Comparison of ENCODE assay signal across 18 mouse cellular contexts in the genomic region with DNA sequence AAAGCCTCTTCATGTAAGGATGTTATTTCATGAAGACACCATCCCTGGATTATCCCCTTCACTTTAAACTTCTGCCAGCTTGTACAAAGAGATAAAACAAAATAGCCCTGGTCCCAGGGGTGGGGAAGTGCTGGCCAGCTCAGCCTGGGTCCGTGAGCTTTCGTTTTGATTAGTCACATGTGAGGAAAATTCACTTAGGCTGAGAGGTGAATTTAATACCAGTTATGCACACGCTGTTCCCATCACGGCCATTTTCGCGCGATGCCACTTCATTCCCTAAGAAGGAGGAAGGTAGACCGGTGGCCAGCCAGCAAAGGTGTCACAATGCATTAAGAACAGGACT.
DNase-seq lines count a peak whose midpoint lies in the region; ATAC-seq lines count a peak whose summit lies in the region.
"Had no signal": no experiment of that assay in that cellular context is flagged by ENCODE, and none has a peak within 500 bp of the region (broad histone marks: within the 10 kb centered on the region; RNA-seq: fewer than 3 reads in every experiment).

No protein-coding gene starts in this region.

- no peaks in the 10 kb centered on the region for H3K36me3 ChIP-seq in heart, embryonic 15.5 days
- H3K36me3 ChIP-seq in midbrain, embryonic 14.5 days (ENCODE audit: control insufficient read depth, insufficient read depth, low read length), result no peaks in the 10 kb centered on the region
- no peaks in the 10 kb centered on the region for H3K36me3 ChIP-seq in midbrain, embryonic 15.5 days (replicated peaks)
- H3K36me3 ChIP-seq in embryonic facial prominence, embryonic 13.5 days, result no peaks in the 10 kb centered on the region
- H3K36me3 ChIP-seq: lung, embryonic 15.5 days; neural tube, embryonic 12.5 days had no signal

- ATAC-seq in heart, embryonic 15.5 days (replicated peaks; ENCODE audit: insufficient number of reproducible peaks, insufficient read depth, low FRiP score, low read depth), result no peak
- no peak for ATAC-seq in midbrain, embryonic 14.5 days (ENCODE audit: low FRiP score, low TSS enrichment)
- ATAC-seq in midbrain, embryonic 15.5 days (replicated peaks), result no peak
- no peak for ATAC-seq in embryonic facial prominence, embryonic 13.5 days (ENCODE audit: insufficient number of reproducible peaks, insufficient read depth, low FRiP score, low TSS enrichment, low read depth)
- ATAC-seq: forebrain, embryonic 14.5 days had no signal

- intact Hi-C loops in heart, postnatal 14 days (cut with DNase I), result no loop called here

- H3K27ac ChIP-seq in heart, embryonic 15.5 days, result no peak overlapping the region
- 0 out of 2 replicates have a peak overlapping the region, but pooled peaks have one; percentile 13 for H3K27ac ChIP-seq in midbrain, embryonic 14.5 days (replicated peaks; ENCODE audit: low read depth, low read length)
- no peak overlapping the region for H3K27ac ChIP-seq in midbrain, embryonic 15.5 days
- no peak overlapping the region for H3K27ac ChIP-seq in embryonic facial prominence, embryonic 13.5 days
- H3K27ac ChIP-seq: left cerebral cortex, adult 2 months; lung, embryonic 15.5 days; neural tube, embryonic 12.5 days had no signal

- H3K4me3 ChIP-seq in heart, embryonic 15.5 days, result no peak overlapping the region
- no peak overlapping the region for H3K4me3 ChIP-seq in midbrain, embryonic 14.5 days (replicated peaks; ENCODE audit: low read depth, low read length)
- H3K4me3 ChIP-seq in midbrain, embryonic 15.5 days, result no peak overlapping the region
- no peak overlapping the region for H3K4me3 ChIP-seq in embryonic facial prominence, embryonic 13.5 days
- H3K4me3 ChIP-seq: left cerebral cortex, adult 2 months; lung, embryonic 15.5 days; neural tube, embryonic 12.5 days had no signal

- peak overlapping the region; percentile 13; the same call in 1 of the 2 replicates for H3K4me2 ChIP-seq in heart, embryonic 15.5 days
- H3K4me2 ChIP-seq in midbrain, embryonic 14.5 days (ENCODE audit: low read length), result no peak overlapping the region
- no peak overlapping the region for H3K4me2 ChIP-seq in midbrain, embryonic 15.5 days
- H3K4me2 ChIP-seq in embryonic facial prominence, embryonic 13.5 days, result peak overlapping the region; percentile 36
- H3K4me2 ChIP-seq: lung, embryonic 15.5 days; neural tube, embryonic 12.5 days had no signal

- H3K27me3 ChIP-seq in heart, embryonic 15.5 days, result no peaks in the 10 kb centered on the region
- peaks cover 3% of the 10 kb centered on the region; the same call in 1 of the 2 replicates for H3K27me3 ChIP-seq in midbrain, embryonic 14.5 days (ENCODE audit: control insufficient read depth, insufficient read depth, low read length)
- peaks cover 23% of the 10 kb centered on the region for H3K27me3 ChIP-seq in midbrain, embryonic 15.5 days (replicated peaks)
- H3K27me3 ChIP-seq in embryonic facial prominence, embryonic 13.5 days, result peaks cover 4% of the 10 kb centered on the region; the same call in 1 of the 2 replicates
- H3K27me3 ChIP-seq: lung, embryonic 15.5 days; neural tube, embryonic 12.5 days had no signal

- H3K9me3 ChIP-seq in heart, embryonic 15.5 days (replicated peaks), result no peaks in the 10 kb centered on the region
- no peaks in the 10 kb centered on the region for H3K9me3 ChIP-seq in midbrain, embryonic 14.5 days (ENCODE audit: control insufficient read depth, low read length)
- H3K9me3 ChIP-seq in midbrain, embryonic 15.5 days, result no peaks in the 10 kb centered on the region
- H3K9me3 ChIP-seq in embryonic facial prominence, embryonic 13.5 days, result no peaks in the 10 kb centered on the region
- H3K9me3 ChIP-seq: lung, embryonic 15.5 days; neural tube, embryonic 12.5 days had no signal

- WGBS in heart, embryonic 15.5 days, result 62% methylated on average over 8 of the region's 8 CpGs
- 36% methylated on average over 8 of the region's 8 CpGs for WGBS in midbrain, embryonic 14.5 days
- 34% methylated on average over 8 of the region's 8 CpGs for WGBS in midbrain, embryonic 15.5 days
- whole genome bisulfite sequencing in embryonic facial prominence, embryonic 13.5 days, result 30% methylated on average over 8 of the region's 8 CpGs

- DNase-seq in heart, postnatal 14 days, result no peak
- DNase-seq in midbrain, embryonic 14.5 days, result peak; percentile 49
- DNase-seq in layer of hippocampus, adult 11-12 months (ENCODE audit: low spot score), result no peak
- DNase-seq in cerebellum, adult 18-20 months, result no peak
- DNase-seq: adrenal gland, postnatal 14 days; cerebellum, adult 2 months; gastrocnemius, postnatal 36 days; kidney, adult 2 months; kidney, postnatal 14 days; right cerebral cortex, postnatal 25 days; thymus, postnatal 14 days had no signal

- peaks cover 11% of the 10 kb centered on the region for H3K4me1 ChIP-seq in heart, embryonic 15.5 days (replicated peaks)
- peaks cover 15% of the 10 kb centered on the region for H3K4me1 ChIP-seq in midbrain, embryonic 14.5 days (ENCODE audit: control insufficient read depth, insufficient read depth, low read length)
- H3K4me1 ChIP-seq in midbrain, embryonic 15.5 days, result peaks cover 23% of the 10 kb centered on the region
- H3K4me1 ChIP-seq in embryonic facial prominence, embryonic 13.5 days, result peaks cover 32% of the 10 kb centered on the region
- H3K4me1 ChIP-seq: neural tube, embryonic 12.5 days had no signal

- H3K9ac ChIP-seq in heart, embryonic 15.5 days, result no peak overlapping the region
- no peak overlapping the region for H3K9ac ChIP-seq in midbrain, embryonic 14.5 days (replicated peaks; ENCODE audit: low read length)
- H3K9ac ChIP-seq in midbrain, embryonic 15.5 days, result no peak overlapping the region
- no peak overlapping the region for H3K9ac ChIP-seq in embryonic facial prominence, embryonic 13.5 days
- H3K9ac ChIP-seq: lung, embryonic 15.5 days; neural tube, embryonic 12.5 days had no signal

Comparison
In these comparisons a context has a peak if more than half of its experiments do, and no peak if none do; other contexts are left out.
1. H3K4me2 ChIP-seq: peak in heart, embryonic 15.5 days (single experiment) and embryonic facial prominence, embryonic 13.5 days (single experiment); none in midbrain, embryonic 14.5 days (single experiment) and midbrain, embryonic 15.5 days (single experiment).